Mouse (Mus musculus) erythroblast, embryonic 14.5 days (primary cell): ENCODE data around the gene Igf1. TPM values are rescaled to one million over a fixed set of nuclear protein-coding genes. Genes with fewer than 3 reads are reported as not detected.

Experiments used
- H3K27me3 ChIP-seq: 2 replicates; pipeline ENCODE4 v1.6.1; 2012; ENCODE audit warnings: inconsistent platforms; ENCODE audit not compliant: control insufficient read depth
- H3K36me3 ChIP-seq: 2 replicates; pipeline ENCODE4 v1.6.1; 2012; ENCODE audit warnings: mild to moderate bottlenecking, inconsistent platforms; ENCODE audit not compliant: control insufficient read depth
- H3K4me1 ChIP-seq: 2 replicates; pipeline ENCODE4 v1.6.1; 2012; ENCODE audit warnings: inconsistent platforms; ENCODE audit not compliant: control insufficient read depth
- H3K4me3 ChIP-seq: replicated peaks from 2 replicates; pipeline ENCODE3; 2012; ENCODE audit warnings: moderate library complexity, mild to moderate bottlenecking, inconsistent platforms
- H3K9me3 ChIP-seq: 2 replicates; pipeline ENCODE4 v1.6.1; 2012; ENCODE audit warnings: low read length, inconsistent platforms, mixed read lengths; ENCODE audit not compliant: control insufficient read depth
- GATA1 ChIP-seq: IDR thresholded peaks from 2 replicates; pipeline ENCODE4 v1.6.1; 2012; ENCODE audit warnings: low read length, inconsistent platforms, mixed read lengths
- TAL1 ChIP-seq: IDR thresholded peaks from 3 replicates; pipeline ENCODE4 v1.6.1; 2012; ENCODE audit warnings: low read length, inconsistent platforms, mixed read lengths
- polyA plus RNA-seq: library from polyadenylated mRNA; stranded (reverse); fragments of >175 nt; gene quantifications from 2 replicates; pipeline ENCODE4 v1.2.3, GENCODE M21; 2012

Igf1 gene
- 0.15 and 0.22 TPM in 2 replicates for polyA plus RNA-seq

DNA sequence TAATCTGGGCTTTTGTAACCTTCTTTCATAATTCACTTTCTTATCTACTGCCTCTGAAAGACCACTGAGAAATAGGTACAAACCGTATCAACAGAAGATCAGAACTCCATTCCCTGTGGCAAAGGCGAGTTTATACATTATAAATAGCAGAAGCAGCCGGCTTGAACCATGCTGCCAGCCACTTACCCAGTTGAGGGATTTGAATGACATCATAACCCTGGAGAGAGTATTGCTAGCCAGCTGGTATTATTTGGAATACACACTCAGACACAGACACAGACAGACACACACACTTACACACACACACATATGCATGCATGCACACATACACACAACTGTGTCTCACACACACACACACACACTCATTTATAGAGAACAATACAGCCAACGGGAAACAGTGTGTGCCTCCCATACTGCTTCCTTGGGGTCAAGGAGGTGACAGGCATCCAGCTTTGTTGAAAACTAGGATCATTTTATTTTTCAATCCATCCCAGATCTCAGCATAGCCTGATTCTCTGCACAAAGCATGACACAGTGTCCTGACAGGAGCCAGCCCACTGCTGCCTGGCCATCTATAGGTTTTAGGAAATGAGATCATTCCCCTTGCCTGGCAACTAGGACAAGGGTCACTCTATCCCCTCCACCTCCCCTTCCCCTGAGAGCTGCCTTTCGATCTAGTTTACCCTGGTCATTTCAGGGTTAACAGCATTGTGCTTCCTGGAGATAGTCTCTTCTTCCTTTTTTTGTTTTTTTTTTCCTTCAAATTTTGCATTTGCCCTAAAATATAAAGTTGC, at the start of gene Igf1:
TSS of gene Igf1 (plus strand) at position 253 of the 794 bp plus-strand sequence.
- Histone ChIP-seq H3K36me3 (no peaks in the 10 kb centered on the region), H3K27me3 (peaks cover 30% of the 10 kb centered on the region), H3K4me1 (no peaks in the 10 kb centered on the region), H3K9me3 (no peaks in the 10 kb centered on the region), H3K4me3 (no peak within 1 kb of the TSS)
- TF ChIP-seq GATA1 (no peak), TAL1 (no peak)

DNA sequence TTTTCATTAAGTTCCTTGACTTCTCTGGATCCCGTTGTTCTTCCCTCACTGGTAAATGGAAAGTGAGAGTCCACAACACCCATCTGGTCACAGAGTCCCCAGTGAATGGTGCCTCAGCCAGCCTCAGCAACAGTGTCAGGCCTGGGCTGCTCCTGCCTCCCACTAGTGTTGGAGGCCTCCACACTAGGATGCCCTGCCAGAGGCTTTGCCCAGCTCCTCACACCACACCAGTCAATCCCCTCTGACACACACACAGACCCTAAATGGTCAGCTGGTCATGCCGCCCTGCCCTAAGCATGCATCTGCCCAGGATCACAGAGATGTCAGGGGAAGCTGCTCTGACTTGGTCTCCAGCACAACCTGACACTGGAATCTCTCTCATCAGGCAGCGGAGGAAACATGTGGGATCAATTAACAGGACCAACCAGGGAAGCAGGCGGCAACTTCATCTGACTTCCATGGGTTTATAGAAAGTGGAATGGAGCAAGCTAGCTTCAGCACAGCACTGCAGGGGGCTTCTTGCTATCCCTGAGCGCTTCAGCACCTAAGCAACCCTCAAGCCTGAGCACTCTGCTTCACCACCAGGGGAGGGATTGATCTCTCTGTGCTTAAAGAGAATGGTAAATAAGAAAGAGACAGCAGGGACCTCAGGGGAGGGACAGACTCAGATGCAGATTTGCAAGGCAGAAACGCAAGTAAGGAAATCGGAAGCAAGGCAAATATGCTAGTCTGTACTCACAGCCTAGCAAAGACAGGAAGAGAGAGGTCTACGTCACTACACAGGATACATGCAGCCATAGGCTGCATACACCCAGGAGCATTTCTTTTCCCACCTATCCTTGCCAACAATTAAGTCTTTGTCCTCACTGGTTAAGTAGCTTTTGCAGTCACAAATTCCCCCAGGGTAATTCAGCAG, 45.6 kb upstream of the Igf1 start:
- H3K9me3 ChIP-seq = no peaks in the 10 kb centered on the region
- no peaks in the 10 kb centered on the region for H3K4me1 ChIP-seq
- no peaks in the 10 kb centered on the region for H3K36me3 ChIP-seq
- TF ChIP-seq TAL1 (no peak), GATA1 (no peak)
- H3K4me3 ChIP-seq = no peak overlapping the region
- no peaks in the 10 kb centered on the region for H3K27me3 ChIP-seq

GRCm38 (mm10) chr10:87813073-87813590, 44.9 kb upstream of the Igf1 start:
- Histone ChIP-seq H3K9me3 (no peaks in the 10 kb centered on the region), H3K4me3 (no peak overlapping the region), H3K27me3 (no peaks in the 10 kb centered on the region), H3K36me3 (no peaks in the 10 kb centered on the region), H3K4me1 (no peaks in the 10 kb centered on the region)
- no peak for TF ChIP-seq TAL1
- TF ChIP-seq GATA1 = no peak

DNA sequence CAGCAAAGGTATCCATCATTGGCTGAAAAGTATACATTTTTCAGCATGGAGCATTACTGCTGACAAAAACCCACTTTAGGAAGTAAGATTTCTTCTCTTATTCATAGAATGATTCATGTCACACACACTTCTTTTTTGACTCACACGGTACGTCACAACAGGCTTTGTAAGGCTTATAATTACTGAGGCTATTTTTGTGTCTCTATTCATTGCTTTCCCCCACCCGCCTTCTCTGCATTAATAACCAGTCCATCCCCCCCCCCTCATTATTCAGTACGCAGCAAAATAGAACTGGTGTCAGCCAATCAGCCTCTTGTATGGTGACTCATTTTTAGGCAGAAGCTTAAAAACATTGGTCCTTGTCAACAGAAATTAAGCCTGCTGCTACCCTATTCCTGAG, 41.2 kb upstream of the Igf1 start:
- no peaks in the 10 kb centered on the region for H3K4me1 ChIP-seq
- H3K27me3 ChIP-seq = no peaks in the 10 kb centered on the region
- no peaks in the 10 kb centered on the region; the same call in 1 of the 2 replicates for H3K9me3 ChIP-seq
- TF ChIP-seq TAL1 = no peak
- no peak for TF ChIP-seq GATA1
- H3K4me3 ChIP-seq = no peak overlapping the region
- no peaks in the 10 kb centered on the region for H3K36me3 ChIP-seq

GRCm38 (mm10) chr10:87817786-87818185, 40.3 kb upstream of the Igf1 start:
- H3K4me3 ChIP-seq = no peak overlapping the region

GRCm38 (mm10) chr10:87821906-87822305, 36.2 kb upstream of the Igf1 start:
- H3K4me1 ChIP-seq = no peaks in the 10 kb centered on the region
- H3K36me3 ChIP-seq = no peaks in the 10 kb centered on the region
- H3K27me3 ChIP-seq = no peaks in the 10 kb centered on the region
- H3K9me3 ChIP-seq = peaks cover under 1% of the 10 kb centered on the region; the same call in 1 of the 2 replicates
- TF ChIP-seq TAL1 (no peak), GATA1 (no peak)
- no peak overlapping the region for H3K4me3 ChIP-seq

More at GRCm38 (mm10) chr10:87817786-87818185, 40.3 kb upstream of the Igf1 start:
- no peak for TF ChIP-seq TAL1
- no peak for TF ChIP-seq GATA1
- H3K36me3 ChIP-seq = no peaks in the 10 kb centered on the region
- H3K4me1 ChIP-seq = no peaks in the 10 kb centered on the region
- no peaks in the 10 kb centered on the region; the same call in 1 of the 2 replicates for H3K9me3 ChIP-seq
- no peaks in the 10 kb centered on the region for H3K27me3 ChIP-seq

- Histone ChIP-seq H3K9me3 (peaks cover 5% of the 10 kb centered on the region; the same call in 1 of the 2 replicates), H3K4me1 (no peaks in the 10 kb centered on the region), H3K36me3 (no peaks in the 10 kb centered on the region), H3K27me3 (no peaks in the 10 kb centered on the region), H3K4me3 (no peak overlapping the region)
- TF ChIP-seq GATA1 (no peak), TAL1 (no peak)
Measured at GRCm38 (mm10) chr10:87830012-87830411, 28.1 kb upstream of the Igf1 start.

GRCm38 (mm10) chr10:87830639-87831038, 27.4 kb upstream of the Igf1 start:
- Histone ChIP-seq H3K4me3 (no peak overlapping the region), H3K4me1 (no peaks in the 10 kb centered on the region), H3K36me3 (no peaks in the 10 kb centered on the region), H3K9me3 (peaks cover 5% of the 10 kb centered on the region; the same call in 1 of the 2 replicates), H3K27me3 (no peaks in the 10 kb centered on the region)
- TF ChIP-seq GATA1 (no peak), TAL1 (no peak)
